Mouse (Mus musculus): ENCODE measurements around the gene Sv2b.

- TF ChIP-seq CTCF (IDR thresholded peaks at IDR 0.05; ENCODE audit: extremely low read depth, insufficient read depth, insufficient read length, insufficient replicate concordance) (no peak), POLR2A (IDR thresholded peaks at IDR 0.05; ENCODE audit: low read depth, low read length) (no peak)
Observed at GRCm38 (mm10) chr7:75267236-75267635, 41.8 kb downstream of the Sv2b start.

All from spleen, adult 2 months (tissue).